Mouse (Mus musculus) G1E (cell line): ENCODE results near the gene Usp31. TPM values are rescaled to one million over a fixed set of nuclear protein-coding genes. Genes with fewer than 3 reads are reported as not detected.

ENCODE experiments used
- ATAC-seq: 2 replicates; pipeline ENCODE4 v1.8.0; 2016; ENCODE audit warnings: mild to moderate bottlenecking; ENCODE audit not compliant: insufficient number of reproducible peaks, poor library complexity, low FRiP score, severe bottlenecking; ENCODE audit errors: extremely low read depth
- DNase-seq: peaks from one replicate; pipeline ENCODE4 v3.0.0; 2012; ENCODE audit warnings: low spot score
- H3K27me3 ChIP-seq: 2 replicates; pipeline ENCODE4 v1.6.1; 2012; ENCODE audit warnings: mild to moderate bottlenecking, low read length, inconsistent platforms; ENCODE audit not compliant: insufficient read depth
- H3K36me3 ChIP-seq: replicated peaks from 2 replicates; pipeline ENCODE3; 2012; ENCODE audit warnings: mild to moderate bottlenecking, inconsistent platforms
- H3K4me1 ChIP-seq: 2 replicates; pipeline ENCODE4 v1.6.1; 2012; ENCODE audit warnings: low read depth, low read length, inconsistent platforms, mixed read lengths; ENCODE audit not compliant: insufficient read depth
- H3K4me3 ChIP-seq: 2 replicates; pipeline ENCODE4 v1.5.1; 2012; ENCODE audit warnings: low read depth, mild to moderate bottlenecking, inconsistent platforms, low read length, moderate library complexity, mixed read lengths
- H3K9me3 ChIP-seq: replicated peaks from 2 replicates; pipeline ENCODE4 v1.6.1; 2012; ENCODE audit warnings: inconsistent platforms
- CTCF ChIP-seq: IDR thresholded peaks from 2 replicates; pipeline ENCODE4 v1.5.1; 2012; ENCODE audit warnings: low read depth, low read length, inconsistent platforms, mixed read lengths
- GATA1 ChIP-seq: IDR thresholded peaks from 2 replicates; pipeline ENCODE4 v1.6.1; 2012; ENCODE audit warnings: borderline replicate concordance, low read length, inconsistent platforms, mixed read lengths
- GATA2 ChIP-seq: IDR thresholded peaks from 2 replicates; pipeline ENCODE4 v1.6.1; 2012; ENCODE audit warnings: low read depth, low read length, inconsistent platforms, borderline replicate concordance
- POLR2AphosphoS5 ChIP-seq: IDR thresholded peaks from 2 replicates; pipeline ENCODE4 v1.6.1; 2012; ENCODE audit warnings: low read depth, low read length, inconsistent platforms; ENCODE audit not compliant: insufficient replicate concordance
- TAL1 ChIP-seq: conservative IDR thresholded peaks from 2 replicates; pipeline ENCODE4 v1.6.1; 2012; ENCODE audit warnings: low read depth, low read length, inconsistent platforms, mixed read lengths
- polyA plus RNA-seq: library from polyadenylated mRNA; stranded (reverse); fragments of >175 nt; gene quantifications from 2 replicates; pipeline ENCODE4 v1.2.3, GENCODE M21; 2012
- total RNA-seq, 2 experiments: library from RNA; stranded (forward) in 1 of 2; stranded (reverse) in 1 of 2; fragments of 200-1000 nt in 1 of 2; fragments of >200 nt in 1 of 2; fragmentation: Nextera tagmentation in 1 of 2; gene quantifications; 2 replicates each; pipeline ENCODE4 v1.2.3; 2014 to 2017

Gene Usp31
- total and polyA plus RNA-seq, 3 experiments = 1.4 to 15.5 (median 13.4) TPM

DNA sequence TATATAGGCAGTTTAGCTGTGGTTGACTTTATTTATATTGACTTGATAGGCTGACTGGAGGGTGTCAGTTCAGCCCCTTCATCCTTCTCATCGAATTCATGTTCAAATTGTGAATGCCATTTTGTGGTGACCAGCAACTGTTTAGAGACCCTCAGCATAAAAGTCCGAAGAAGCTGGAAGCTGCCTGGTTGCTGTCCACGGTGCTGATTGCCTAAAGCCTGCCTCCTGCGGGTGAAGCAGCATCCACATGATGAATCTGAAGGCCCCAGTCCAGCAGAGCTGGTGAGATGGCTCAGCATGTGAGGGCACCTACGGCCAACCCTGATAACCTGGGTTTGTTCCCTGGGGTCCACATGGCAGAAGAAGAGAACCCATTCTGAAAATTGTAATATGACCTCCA is 23.2 kb upstream of the Usp31 start:
- no peak for ATAC-seq

DNA sequence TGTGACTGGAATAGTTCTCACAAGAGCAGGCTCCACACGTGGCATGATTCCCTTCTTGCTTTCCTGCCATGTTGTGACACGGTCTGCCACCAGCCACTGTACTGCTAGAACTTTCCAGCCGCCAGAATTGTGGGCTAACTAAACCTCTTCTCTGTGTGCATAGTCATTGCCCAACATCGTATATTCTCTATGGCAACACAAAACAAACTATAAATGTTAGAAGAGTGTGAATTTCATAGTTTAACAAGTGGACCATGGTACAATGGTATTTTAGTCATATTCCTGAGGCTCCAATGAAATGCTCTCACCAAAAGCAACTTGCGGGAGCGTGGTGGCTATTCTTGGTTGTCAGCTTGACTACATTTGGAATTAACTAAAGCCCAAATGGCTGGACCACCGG is 10.0 kb upstream of the Usp31 start:
- H3K4me3 ChIP-seq = no peak overlapping the region
- H3K9me3 ChIP-seq = no peaks in the 10 kb centered on the region
- ATAC-seq = no peak
- H3K4me1 ChIP-seq = no peaks in the 10 kb centered on the region
- TF ChIP-seq GATA1 = no peak
- no peak for TF ChIP-seq GATA2
- TF ChIP-seq CTCF = no peak
- no peak for TF ChIP-seq TAL1
- TF ChIP-seq POLR2AphosphoS5 = no peak
- no peak for DNase-seq
- no peaks in the 10 kb centered on the region for H3K36me3 ChIP-seq
- peaks cover 26% of the 10 kb centered on the region for H3K27me3 ChIP-seq

More for the DNA sequence above, 23.2 kb upstream of the Usp31 start:
- Histone ChIP-seq H3K27me3 (peaks cover 17% of the 10 kb centered on the region; the same call in 1 of the 2 replicates), H3K4me3 (no peak overlapping the region), H3K4me1 (0 out of 2 replicates have a peak, but pooled peaks cover 2% of the 10 kb centered on the region), H3K9me3 (no peaks in the 10 kb centered on the region), H3K36me3 (no peaks in the 10 kb centered on the region)
- peak; percentile 29 for DNase-seq
- no peak for TF ChIP-seq TAL1
- no peak for TF ChIP-seq POLR2AphosphoS5
- no peak for TF ChIP-seq CTCF
- no peak for TF ChIP-seq GATA1
- TF ChIP-seq GATA2 = no peak

DNA sequence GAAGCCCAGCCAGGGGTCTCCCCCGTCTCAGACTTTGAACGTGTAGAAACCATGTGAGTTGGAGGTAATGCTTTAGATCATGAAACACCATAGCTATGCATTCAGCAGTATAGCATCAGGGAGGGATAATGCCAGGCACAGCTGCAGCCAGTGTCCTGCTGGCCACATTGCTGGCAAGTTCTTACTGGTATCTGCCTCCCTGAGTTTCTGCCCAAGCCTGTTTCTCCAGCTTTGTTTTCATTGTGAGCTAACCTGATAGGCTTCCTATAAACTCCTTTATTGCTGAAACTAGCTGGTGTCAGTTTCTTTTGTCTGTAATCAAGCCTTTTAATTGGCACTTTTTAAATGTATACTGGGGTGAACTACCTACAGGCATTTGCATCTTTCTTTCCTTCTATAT is 4.1 kb upstream of the Usp31 start:
- Histone ChIP-seq H3K4me1 (peaks cover 11% of the 10 kb centered on the region), H3K4me3 (no peak overlapping the region), H3K36me3 (no peaks in the 10 kb centered on the region), H3K9me3 (no peaks in the 10 kb centered on the region), H3K27me3 (peaks cover 37% of the 10 kb centered on the region)
- no peak for ATAC-seq
- TF ChIP-seq TAL1 = no peak
- no peak for TF ChIP-seq GATA2
- no peak for TF ChIP-seq CTCF
- TF ChIP-seq GATA1 = no peak
- no peak for TF ChIP-seq POLR2AphosphoS5
- DNase-seq = no peak

DNA sequence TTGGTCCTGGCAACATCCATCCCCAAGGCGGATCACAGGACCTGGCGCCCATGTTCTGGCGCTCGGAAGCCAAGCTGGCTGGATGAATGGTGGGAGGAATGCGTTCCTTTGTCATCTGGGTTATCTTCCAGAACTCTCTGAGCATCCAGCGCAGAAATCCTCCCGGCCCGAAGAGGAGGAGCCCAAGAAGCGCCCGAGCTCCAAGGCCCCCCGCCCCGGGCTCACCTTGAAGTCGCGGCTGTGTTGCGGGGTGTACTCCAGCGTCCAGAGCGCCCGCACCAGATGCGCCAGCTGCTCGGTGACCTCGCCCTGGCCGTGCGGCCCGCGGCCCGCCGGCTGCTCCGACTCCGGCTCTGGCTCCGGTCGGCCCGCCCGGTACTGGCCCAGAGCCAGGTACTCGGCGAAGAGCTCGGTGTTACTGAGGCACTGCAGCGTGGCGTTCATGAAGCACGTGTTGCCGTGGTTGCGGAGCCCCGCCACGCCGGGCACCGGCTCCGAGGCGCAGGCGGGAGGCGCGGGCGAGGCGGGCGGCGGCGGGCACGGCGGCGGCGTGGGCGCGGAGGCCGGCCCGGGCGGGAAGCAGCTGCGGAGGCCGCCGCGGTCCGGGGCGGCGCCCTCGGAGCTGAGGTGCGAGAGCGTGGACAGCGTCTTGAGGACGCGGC is 511 bp downstream of the Usp31 start:
- H3K27me3 ChIP-seq = peaks cover 16% of the 10 kb centered on the region
- peaks cover 33% of the 10 kb centered on the region for H3K36me3 ChIP-seq
- peaks cover 42% of the 10 kb centered on the region for H3K4me1 ChIP-seq
- no peak for TF ChIP-seq CTCF
- TF ChIP-seq TAL1 = no peak
- TF ChIP-seq POLR2AphosphoS5 = no peak
- no peak for TF ChIP-seq GATA2
- TF ChIP-seq GATA1 = no peak
- no peaks in the 10 kb centered on the region for H3K9me3 ChIP-seq
- H3K4me3 ChIP-seq = peak overlapping the region; percentile 81
- ATAC-seq = no peak
- DNase-seq = peak; percentile 31

DNA sequence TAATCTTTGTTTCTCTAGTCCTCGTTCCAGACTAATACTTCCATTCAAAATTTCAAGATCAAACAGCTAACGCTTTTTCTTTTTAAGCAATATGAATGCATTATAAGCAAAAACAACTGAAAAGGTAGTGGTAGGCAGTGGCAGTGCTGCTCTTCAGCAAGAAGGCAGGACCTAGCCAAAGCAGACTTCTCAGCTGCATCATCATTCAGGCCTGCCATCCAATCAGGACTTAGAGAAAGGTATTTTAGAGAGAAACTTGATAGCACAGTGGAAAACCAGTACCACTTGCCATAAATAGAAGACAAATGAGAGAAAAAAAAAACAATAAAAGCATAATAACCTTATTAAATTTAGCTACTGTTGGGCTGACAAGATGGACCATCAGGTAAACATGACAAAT is 2.0 kb downstream of the Usp31 start:
- no peak for DNase-seq
- Histone ChIP-seq H3K27me3 (peaks cover 8% of the 10 kb centered on the region; the same call in 1 of the 2 replicates), H3K36me3 (peaks cover 38% of the 10 kb centered on the region), H3K4me1 (peaks cover 48% of the 10 kb centered on the region), H3K9me3 (no peaks in the 10 kb centered on the region), H3K4me3 (no peak overlapping the region)
- TF ChIP-seq POLR2AphosphoS5 = no peak
- TF ChIP-seq TAL1 = no peak
- TF ChIP-seq CTCF = no peak
- no peak for TF ChIP-seq GATA2
- no peak for TF ChIP-seq GATA1
- ATAC-seq = no peak

DNA sequence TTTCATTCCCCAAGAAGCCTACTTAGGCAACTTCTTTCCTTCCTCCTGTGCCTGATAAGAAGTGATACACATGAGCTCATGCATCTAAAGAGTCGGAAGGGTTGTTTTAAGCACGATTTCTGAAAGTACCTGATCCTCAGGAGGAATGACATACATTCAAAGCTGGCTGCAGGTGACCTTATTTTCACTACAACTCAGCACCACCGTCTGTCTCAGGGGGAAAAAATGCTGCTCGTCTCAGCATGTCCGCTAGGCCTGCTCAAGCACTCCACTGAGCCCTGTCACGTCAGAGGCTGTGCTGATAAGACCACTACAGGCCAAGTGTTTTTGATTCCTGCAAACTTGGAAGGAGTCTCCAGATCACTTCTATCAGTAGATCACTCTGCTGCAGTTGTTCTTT is 5.1 kb downstream of the Usp31 start:
- TF ChIP-seq CTCF (no peak), GATA1 (no peak), POLR2AphosphoS5 (no peak), GATA2 (no peak), TAL1 (no peak)
- peaks cover 53% of the 10 kb centered on the region for H3K36me3 ChIP-seq
- H3K27me3 ChIP-seq = no peaks in the 10 kb centered on the region
- H3K4me1 ChIP-seq = peaks cover 47% of the 10 kb centered on the region
- ATAC-seq = no peak
- H3K4me3 ChIP-seq = no peak overlapping the region
- no peak for DNase-seq
- no peaks in the 10 kb centered on the region for H3K9me3 ChIP-seq

DNA sequence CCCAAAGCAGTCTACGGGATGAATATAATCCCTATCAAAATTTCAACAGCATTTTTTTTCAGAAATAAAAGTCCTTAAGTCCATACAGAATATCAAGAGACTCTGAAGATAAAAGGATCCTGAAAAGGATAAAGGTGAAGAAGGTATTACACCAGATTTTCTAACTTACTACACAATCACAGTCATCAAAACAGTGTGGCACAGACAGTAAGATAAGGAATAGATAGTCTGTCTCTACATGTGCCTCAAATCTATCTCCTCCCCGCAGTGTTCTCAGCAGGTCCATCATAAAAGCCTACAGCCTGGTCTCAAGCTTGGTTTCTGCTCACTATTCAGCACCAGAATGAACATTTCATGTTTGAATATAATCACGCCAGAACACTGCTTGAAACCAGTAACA is 6.6 kb downstream of the Usp31 start:
- H3K36me3 ChIP-seq = peaks cover 60% of the 10 kb centered on the region
- no peak overlapping the region for H3K4me3 ChIP-seq
- H3K4me1 ChIP-seq = peaks cover 34% of the 10 kb centered on the region
- H3K27me3 ChIP-seq = no peaks in the 10 kb centered on the region
- H3K9me3 ChIP-seq = no peaks in the 10 kb centered on the region
- TF ChIP-seq GATA1 (no peak), TAL1 (no peak)
- DNase-seq = no peak
- no peak for ATAC-seq
